Mouse (Mus musculus) midbrain, postnatal 0 days (tissue): ENCODE measurements around the gene 1110008L16Rik. TPM values are rescaled to one million over a fixed set of nuclear protein-coding genes. Genes with fewer than 3 reads are reported as not detected.

Source experiments
- ATAC-seq: fragments of 200-750 bp; cut with Nextera tagmentation; 2 replicates; pipeline ENCODE4 v1.8.0; 2017; ENCODE audit warnings: moderate number of reproducible peaks, mild to moderate bottlenecking, moderate TSS enrichment, moderate library complexity; ENCODE audit not compliant: low FRiP score
- DNase-seq: peaks from one replicate; pipeline ENCODE4 v3.0.0-alpha.2; 2015; ENCODE audit warnings: low spot score
- H3K27ac ChIP-seq: fragments of 300-500 bp; sonication (generic); 2 replicates; pipeline ENCODE4 v1.5.1; 2014; ENCODE audit warnings: low read depth, mild to moderate bottlenecking, low read length, mixed read lengths
- H3K27me3 ChIP-seq: fragments of 300-500 bp; sonication (generic); 2 replicates; pipeline ENCODE4 v1.6.1; 2014; ENCODE audit warnings: low read length, control low read depth, mixed read lengths; ENCODE audit not compliant: insufficient read depth
- H3K36me3 ChIP-seq: fragments of 300-500 bp; sonication (generic); 2 replicates; pipeline ENCODE4 v1.6.1; 2014; ENCODE audit warnings: low read length, control low read depth, mixed read lengths; ENCODE audit not compliant: insufficient read depth
- H3K4me1 ChIP-seq: fragments of 300-500 bp; sonication (generic); 2 replicates; pipeline ENCODE4 v1.6.1; 2014; ENCODE audit warnings: mild to moderate bottlenecking, control low read depth, antibody characterized with exemption, low read length, mixed read lengths; ENCODE audit not compliant: insufficient read depth
- H3K4me2 ChIP-seq: fragments of 300-500 bp; sonication (generic); 2 replicates; pipeline ENCODE4 v1.6.1; 2014; ENCODE audit warnings: low read depth, mild to moderate bottlenecking, low read length, mixed read lengths; ENCODE audit not compliant: poor library complexity, severe bottlenecking
- H3K4me3 ChIP-seq: fragments of 300-500 bp; sonication (generic); 2 replicates; pipeline ENCODE4 v1.5.1; 2014; ENCODE audit warnings: low read depth, mild to moderate bottlenecking, low read length, moderate library complexity
- H3K9ac ChIP-seq: fragments of 300-500 bp; sonication (generic); replicated peaks from 2 replicates; pipeline ENCODE4 v1.6.1; 2014; ENCODE audit warnings: mild to moderate bottlenecking, low read length, moderate library complexity, mixed read lengths; ENCODE audit not compliant: poor library complexity, severe bottlenecking
- H3K9me3 ChIP-seq: fragments of 300-500 bp; sonication (generic); 2 replicates; pipeline ENCODE4 v1.6.1; 2016; ENCODE audit warnings: low read length, control low read depth
- CTCF ChIP-seq: IDR thresholded peaks from 2 replicates; pipeline ENCODE4 v1.5.1; 2016; ENCODE audit warnings: antibody characterized with exemption, mild to moderate bottlenecking
- WGBS: fragments of 180-500 bp; shearing (Covaris S2); extraction: QIAGEN DNeasy Blood & Tissue Kit; methylation state at CpG from one replicate; pipeline ENCODE4 v1.1.7; 2014; 5-methylcytosine and 5-hydroxymethylcytosine counted together
- polyA plus RNA-seq: library from polyadenylated mRNA; unstranded; fragments of >200 nt; fragmentation: Nextera tagmentation; extraction: Ambion mirVana; gene quantifications from 2 replicates; pipeline ENCODE4 v1.2.1, GENCODE M21; 2015
- total RNA-seq: library from RNA; depleted of rRNA; stranded (reverse); fragments of >200 nt; gene quantifications from 2 replicates; pipeline ENCODE4 v1.2.3, GENCODE M21; 2014

1110008L16Rik gene
- total and polyA plus RNA-seq, 2 experiments from 2014 or later = 6.5 to 8.9 TPM

- no peak for DNase-seq
- Histone ChIP-seq H3K4me2 (no peak overlapping the region), H3K27ac (peak overlapping the region; percentile 65), H3K27me3 (no peaks in the 10 kb centered on the region), H3K9ac (no peak overlapping the region), H3K9me3 (no peaks in the 10 kb centered on the region), H3K4me3 (no peak overlapping the region), H3K4me1 (no peaks in the 10 kb centered on the region), H3K36me3 (no peaks in the 10 kb centered on the region)
- WGBS = 74% methylated on average over 11 of the region's 11 CpGs
- peak; percentile 58; the same call in 1 of the 2 replicates for ATAC-seq
- no peak for TF ChIP-seq CTCF
Measured at GRCm38 (mm10) chr12:55343998-55344397, 44.6 kb downstream of the 1110008L16Rik start.

GRCm38 (mm10) chr12:55344583-55344982 lies 45.2 kb downstream of the 1110008L16Rik start:
- peak; percentile 47 for TF ChIP-seq CTCF
- H3K9me3 ChIP-seq = no peaks in the 10 kb centered on the region
- H3K27me3 ChIP-seq = no peaks in the 10 kb centered on the region
- peak overlapping the region; percentile 65 for H3K27ac ChIP-seq
- ATAC-seq (peak; percentile 82), DNase-seq (no peak)
- 76% methylated on average over 13 of the region's 13 CpGs for WGBS
- no peaks in the 10 kb centered on the region for H3K4me1 ChIP-seq
- no peaks in the 10 kb centered on the region for H3K36me3 ChIP-seq
- no peak overlapping the region for H3K9ac ChIP-seq
- H3K4me2 ChIP-seq = no peak overlapping the region
- no peak overlapping the region for H3K4me3 ChIP-seq

- H3K27me3 ChIP-seq = no peaks in the 10 kb centered on the region
- no peaks in the 10 kb centered on the region for H3K36me3 ChIP-seq
- no peak overlapping the region for H3K4me3 ChIP-seq
- H3K4me1 ChIP-seq = no peaks in the 10 kb centered on the region
- no peaks in the 10 kb centered on the region for H3K9me3 ChIP-seq
- DNase-seq (no peak), ATAC-seq (no peak)
- no peak overlapping the region for H3K9ac ChIP-seq
- WGBS = 81% methylated on average over 6 of the region's 6 CpGs
- H3K27ac ChIP-seq = no peak overlapping the region
- TF ChIP-seq CTCF = no peak
- no peak overlapping the region for H3K4me2 ChIP-seq
Measured at GRCm38 (mm10) chr12:55353423-55353822, 54.0 kb downstream of the 1110008L16Rik start.

GRCm38 (mm10) chr12:55354904-55355303 lies 55.5 kb downstream of the 1110008L16Rik start:
- Histone ChIP-seq H3K4me3 (no peak overlapping the region), H3K9ac (no peak overlapping the region), H3K9me3 (no peaks in the 10 kb centered on the region), H3K27ac (no peak overlapping the region), H3K4me1 (no peaks in the 10 kb centered on the region), H3K27me3 (no peaks in the 10 kb centered on the region; the same call in 1 of the 2 replicates), H3K36me3 (no peaks in the 10 kb centered on the region), H3K4me2 (no peak overlapping the region)
- DNase-seq (peak; percentile 54), ATAC-seq (peak; percentile 47)
- WGBS = 50% methylated on average over 4 of the region's 4 CpGs
- TF ChIP-seq CTCF = peak; percentile 71

GRCm38 (mm10) chr12:55357303-55357702 lies 57.9 kb downstream of the 1110008L16Rik start:
- Histone ChIP-seq H3K27me3 (no peaks in the 10 kb centered on the region; the same call in 1 of the 2 replicates), H3K36me3 (no peaks in the 10 kb centered on the region), H3K4me3 (no peak overlapping the region), H3K9ac (no peak overlapping the region), H3K27ac (no peak overlapping the region), H3K4me2 (no peak overlapping the region), H3K9me3 (no peaks in the 10 kb centered on the region), H3K4me1 (no peaks in the 10 kb centered on the region)
- no peak for TF ChIP-seq CTCF
- DNase-seq = no peak
- ATAC-seq = no peak
- 77% methylated on average over 1 of the region's 1 CpGs for WGBS

- no peaks in the 10 kb centered on the region for H3K4me1 ChIP-seq
- no peaks in the 10 kb centered on the region for H3K9me3 ChIP-seq
- H3K4me2 ChIP-seq = no peak overlapping the region
- no peak overlapping the region for H3K27ac ChIP-seq
- no peaks in the 10 kb centered on the region; the same call in 1 of the 2 replicates for H3K27me3 ChIP-seq
- no peaks in the 10 kb centered on the region for H3K36me3 ChIP-seq
- 83% methylated on average over 5 of the region's 5 CpGs for WGBS
- DNase-seq = no peak
- no peak for ATAC-seq
- TF ChIP-seq CTCF = no peak
- H3K4me3 ChIP-seq = no peak overlapping the region
- no peak overlapping the region for H3K9ac ChIP-seq
Measured at GRCm38 (mm10) chr12:55360929-55361328, 61.6 kb downstream of the 1110008L16Rik start.
